In genomic region chr14:54191594-54192461, GRCm38 (mm10) we compare ENCODE assay signal across 8 mouse cellular contexts.
DNase-seq lines count a peak whose midpoint lies in the region; ATAC-seq lines count a peak whose summit lies in the region.

No protein-coding gene starts in this region.

- no peaks in the 10 kb centered on the region for H3K36me3 ChIP-seq in heart, embryonic 15.5 days

- H3K9ac ChIP-seq in heart, embryonic 15.5 days, result no peak overlapping the region

- H3K4me2 ChIP-seq in heart, embryonic 15.5 days, result no peak overlapping the region

- peak; percentile 45 for DNase-seq in gastrocnemius, postnatal 25 days
- DNase-seq in gastrocnemius, adult 18-20 months (ENCODE audit: low spot score), result no peak
- peak; percentile 17 for DNase-seq in cerebellum, adult 8-10 months
- peak; percentile 16 to 53 for DNase-seq in layer of hippocampus, adult 18-20 months (ENCODE audit: low spot score in 2 of 2)
- DNase-seq in right cerebral cortex, postnatal 36 days (ENCODE audit: low spot score in 2 of 2), result peak; percentile 13 to 17
- no peak for DNase-seq in adrenal gland, adult 8-10 months
- DNase-seq in c-Kit-positive CD71-positive TER-119-positive erythroid progenitor cells, embryonic 14.5 days (ENCODE audit: low spot score), result no peak

- ATAC-seq in heart, embryonic 15.5 days (replicated peaks; ENCODE audit: insufficient number of reproducible peaks, insufficient read depth, low FRiP score, low read depth), result no peak

- no peaks in the 10 kb centered on the region for H3K27me3 ChIP-seq in heart, embryonic 15.5 days

- H3K4me3 ChIP-seq in heart, embryonic 15.5 days, result no peak overlapping the region

- H3K9me3 ChIP-seq in heart, embryonic 15.5 days (replicated peaks), result no peaks in the 10 kb centered on the region

- 64% methylated on average over 18 of the region's 18 CpGs for WGBS in heart, embryonic 15.5 days

- peaks cover 37% of the 10 kb centered on the region for H3K4me1 ChIP-seq in heart, embryonic 15.5 days (replicated peaks)

- peak overlapping the region; percentile 80 for H3K27ac ChIP-seq in heart, embryonic 15.5 days

Comparison
In these comparisons a context has a peak if more than half of its experiments do, and no peak if none do; other contexts are left out.
1. DNase-seq: peak in gastrocnemius, postnatal 25 days (single experiment), cerebellum, adult 8-10 months (single experiment), layer of hippocampus, adult 18-20 months (2 of 2) and right cerebral cortex, postnatal 36 days (2 of 2); none in gastrocnemius, adult 18-20 months (single experiment), adrenal gland, adult 8-10 months (single experiment) and c-Kit-positive CD71-positive TER-119-positive erythroid progenitor cells, embryonic 14.5 days (single experiment).